Mouse (Mus musculus): ENCODE measurements around the gene Apc2.

- TF ChIP-seq POLR2A (IDR thresholded peaks at IDR 0.05; ENCODE audit: extremely low read depth, insufficient read depth, low read length) (no peak), CTCF (IDR thresholded peaks at IDR 0.05; ENCODE audit: extremely low read depth, insufficient read depth, low read length) (no peak)
Measured at GRCm38 (mm10) chr10:80330888-80331287, 35.1 kb downstream of the Apc2 start.

Data from cortical plate, adult 2 months (tissue).